Mouse (Mus musculus) embryonic fibroblast, embryonic 13.5 days (primary cell): ENCODE measurements around the gene Ino80. TPM values are rescaled to one million over a fixed set of nuclear protein-coding genes. Genes with fewer than 3 reads are reported as not detected.

ENCODE experiments used
- H3K27ac ChIP-seq: 2 replicates; pipeline ENCODE4 v1.5.1; 2012; ENCODE audit warnings: low read length, control low read depth, inconsistent platforms; ENCODE audit not compliant: insufficient read depth
- H3K4me1 ChIP-seq: 2 replicates; pipeline ENCODE4 v1.6.1; 2011; ENCODE audit warnings: low read length; ENCODE audit not compliant: control insufficient read depth, insufficient read depth
- H3K4me3 ChIP-seq: 2 replicates; pipeline ENCODE4 v1.5.1; 2011; ENCODE audit warnings: mild to moderate bottlenecking, control low read depth, low read length; ENCODE audit not compliant: insufficient read depth
- CTCF ChIP-seq: IDR thresholded peaks from 2 replicates; pipeline ENCODE4 v1.5.1; 2011; ENCODE audit warnings: mild to moderate bottlenecking, control low read depth, low read length, moderate library complexity, borderline replicate concordance; ENCODE audit not compliant: insufficient read depth
- POLR2A ChIP-seq: IDR thresholded peaks from 2 replicates; pipeline ENCODE4 v1.6.1; 2011; ENCODE audit warnings: low read depth, mild to moderate bottlenecking, control low read depth, low read length, moderate library complexity
- polyA plus RNA-seq: library from polyadenylated mRNA; stranded (reverse); fragments of >200 nt; gene quantifications from 2 replicates; pipeline ENCODE4 v1.2.4, GENCODE M21; 2011; ENCODE audit warnings: low read depth; ENCODE audit not compliant: missing spikeins, insufficient read length

Ino80 gene
- polyA plus RNA-seq, 1 experiment = 24.6 TPM

- H3K4me3 ChIP-seq = no peak overlapping the region
- TF ChIP-seq CTCF (no peak), POLR2A (no peak)
- H3K4me1 ChIP-seq = no peaks in the 10 kb centered on the region
- no peak overlapping the region for H3K27ac ChIP-seq
These were observed 141.0 kb downstream of the Ino80 start for GRCm38 (mm10) chr2:119336470-119336869.

GRCm38 (mm10) chr2:119336002-119336401 is 141.5 kb downstream of the Ino80 start:
- no peak for TF ChIP-seq POLR2A
- H3K27ac ChIP-seq = no peak overlapping the region

GRCm38 (mm10) chr2:119335535-119335934 is 142.0 kb downstream of the Ino80 start:
- H3K4me1 ChIP-seq = no peaks in the 10 kb centered on the region
- no peak for TF ChIP-seq CTCF
- TF ChIP-seq POLR2A = no peak
- no peak overlapping the region for H3K4me3 ChIP-seq
- H3K27ac ChIP-seq = no peak overlapping the region

More at GRCm38 (mm10) chr2:119336002-119336401, 141.5 kb downstream of the Ino80 start:
- no peaks in the 10 kb centered on the region for H3K4me1 ChIP-seq
- no peak overlapping the region for H3K4me3 ChIP-seq

- H3K4me1 ChIP-seq = no peaks in the 10 kb centered on the region
These were observed 142.4 kb downstream of the Ino80 start for GRCm38 (mm10) chr2:119334964-119335525.

GRCm38 (mm10) chr2:119334135-119334534 is 143.4 kb downstream of the Ino80 start:
- no peaks in the 10 kb centered on the region for H3K4me1 ChIP-seq
- no peak overlapping the region for H3K27ac ChIP-seq
- TF ChIP-seq CTCF (no peak), POLR2A (no peak)
- H3K4me3 ChIP-seq = no peak overlapping the region

More at GRCm38 (mm10) chr2:119334964-119335525, 142.4 kb downstream of the Ino80 start:
- no peak overlapping the region for H3K4me3 ChIP-seq
- TF ChIP-seq POLR2A = no peak
- no peak for TF ChIP-seq CTCF
- no peak overlapping the region for H3K27ac ChIP-seq

GRCm38 (mm10) chr2:119332177-119332661 is 145.3 kb downstream of the Ino80 start:
- no peak for TF ChIP-seq CTCF
- Histone ChIP-seq H3K27ac (no peak overlapping the region), H3K4me1 (no peaks in the 10 kb centered on the region), H3K4me3 (no peak overlapping the region)

- Histone ChIP-seq H3K27ac (no peak overlapping the region), H3K4me3 (no peak overlapping the region), H3K4me1 (no peaks in the 10 kb centered on the region)
- no peak for TF ChIP-seq POLR2A
- no peak for TF ChIP-seq CTCF
These were observed 146.7 kb downstream of the Ino80 start for GRCm38 (mm10) chr2:119330795-119331194.

GRCm38 (mm10) chr2:119329123-119329817 is 148.2 kb downstream of the Ino80 start:
- TF ChIP-seq POLR2A (no peak), CTCF (no peak)
- H3K27ac ChIP-seq = no peak overlapping the region
- no peak overlapping the region for H3K4me3 ChIP-seq
- no peaks in the 10 kb centered on the region for H3K4me1 ChIP-seq

GRCm38 (mm10) chr2:119328546-119328945 is 148.9 kb downstream of the Ino80 start:
- Histone ChIP-seq H3K4me3 (no peak overlapping the region), H3K4me1 (no peaks in the 10 kb centered on the region), H3K27ac (no peak overlapping the region)
- no peak for TF ChIP-seq POLR2A
- TF ChIP-seq CTCF = no peak

- TF ChIP-seq CTCF (no peak), POLR2A (no peak)
- no peak overlapping the region for H3K27ac ChIP-seq
These were observed 149.5 kb downstream of the Ino80 start for GRCm38 (mm10) chr2:119327942-119328526.

More at GRCm38 (mm10) chr2:119327942-119328526, 149.5 kb downstream of the Ino80 start:
- no peak overlapping the region for H3K4me3 ChIP-seq
- no peaks in the 10 kb centered on the region for H3K4me1 ChIP-seq
